Mouse (Mus musculus): ENCODE measurements around the gene Foxo3.

The Foxo3 gene

DNA sequence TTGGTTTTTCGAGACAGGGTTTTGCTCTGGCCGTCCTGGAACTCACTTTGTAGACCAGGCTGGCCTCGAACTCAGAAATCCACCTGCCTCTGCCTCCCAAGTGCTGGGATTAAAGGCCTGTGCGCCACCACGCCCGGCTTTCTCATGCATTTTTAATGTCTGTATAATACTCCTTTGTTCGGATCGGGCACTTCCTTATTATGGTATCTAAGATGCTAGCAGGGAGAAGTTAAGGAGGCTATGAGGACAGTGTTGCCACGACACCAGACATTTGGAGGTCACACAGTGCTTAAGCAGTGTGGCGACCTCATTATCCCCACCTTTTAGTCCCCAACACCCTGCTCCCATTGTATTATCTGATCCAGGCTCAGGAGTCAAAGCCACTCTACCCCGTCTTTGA, 97.8 kb downstream of the Foxo3 start:
- DNase-seq (ENCODE audit: low spot score) = no peak

- no peak for DNase-seq (ENCODE audit: low spot score)
Observed at GRCm38 (mm10) chr10:42177771-42178674, 98.5 kb downstream of the Foxo3 start.

DNA sequence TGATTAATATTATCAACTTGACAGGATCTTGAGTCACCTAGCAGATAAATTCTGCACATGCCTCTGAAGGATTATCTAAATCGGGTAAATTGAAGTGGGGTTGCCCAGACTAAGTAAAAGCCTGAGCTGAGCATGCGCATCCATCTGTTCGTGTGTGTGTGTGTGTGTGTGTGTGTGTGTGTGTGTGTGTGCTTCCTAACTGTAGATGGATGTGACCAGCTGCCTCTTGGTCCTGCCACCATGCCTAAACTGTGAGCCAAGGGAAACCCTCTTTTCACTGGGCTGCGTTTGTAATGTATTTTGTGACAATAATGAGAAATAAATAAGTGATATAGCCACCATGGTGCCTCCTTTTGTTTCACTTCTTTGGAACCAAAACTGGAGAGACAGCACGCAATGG, 102.3 kb downstream of the Foxo3 start:
- no peak for DNase-seq (ENCODE audit: low spot score)

DNA sequence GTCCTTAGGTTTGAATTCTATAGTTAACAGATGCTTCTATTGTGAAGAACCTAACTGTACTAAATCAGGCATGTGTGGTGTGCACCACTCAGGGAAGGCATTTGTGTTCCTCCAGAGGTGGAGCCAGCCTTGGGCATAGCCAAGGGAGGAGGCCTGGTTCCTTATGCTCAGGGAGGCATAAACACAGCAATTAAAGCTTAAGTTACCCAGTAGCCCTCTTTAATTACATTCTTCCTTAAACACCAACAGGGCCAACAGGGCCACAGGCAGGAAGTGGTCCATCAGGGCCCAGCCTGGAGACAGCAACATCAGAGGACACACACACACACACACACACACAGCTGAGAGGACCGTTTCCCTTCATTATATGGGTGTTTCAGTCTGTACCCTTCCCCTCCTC, 102.7 kb downstream of the Foxo3 start:
- no peak for DNase-seq (ENCODE audit: low spot score)

DNA sequence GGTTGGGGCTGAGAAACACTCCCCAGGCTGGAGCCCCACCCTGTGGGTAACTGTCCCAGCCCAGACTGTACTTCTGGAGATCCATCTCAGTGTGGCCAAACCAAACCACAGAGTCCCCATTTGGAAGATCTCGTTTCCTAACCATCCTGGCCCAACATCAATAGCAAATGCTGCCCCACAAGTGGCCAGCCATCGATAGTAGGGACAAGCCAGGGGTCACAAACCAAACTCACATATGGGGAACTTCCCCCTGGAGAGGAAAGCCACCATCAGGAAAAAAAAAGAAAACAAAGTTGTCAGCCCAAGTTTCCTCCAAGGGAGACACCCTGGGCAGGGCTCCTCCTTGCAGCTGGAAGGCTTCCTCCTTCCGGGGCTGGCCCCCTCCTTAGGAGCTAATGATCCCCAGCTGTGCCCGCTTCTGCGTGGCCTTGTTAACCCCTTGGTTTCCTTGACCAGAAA, 105.6 kb downstream of the Foxo3 start:
- no peak for DNase-seq (ENCODE audit: low spot score)

GRCm38 (mm10) chr10:42170201-42170600, 106.4 kb downstream of the Foxo3 start:
- DNase-seq (ENCODE audit: low spot score) = no peak

GRCm38 (mm10) chr10:42154727-42155126, 121.8 kb downstream of the Foxo3 start:
- DNase-seq (ENCODE audit: low spot score) = no peak

GRCm38 (mm10) chr10:42152426-42153205, 123.9 kb downstream of the Foxo3 start:
- DNase-seq (ENCODE audit: low spot score) = no peak

DNA sequence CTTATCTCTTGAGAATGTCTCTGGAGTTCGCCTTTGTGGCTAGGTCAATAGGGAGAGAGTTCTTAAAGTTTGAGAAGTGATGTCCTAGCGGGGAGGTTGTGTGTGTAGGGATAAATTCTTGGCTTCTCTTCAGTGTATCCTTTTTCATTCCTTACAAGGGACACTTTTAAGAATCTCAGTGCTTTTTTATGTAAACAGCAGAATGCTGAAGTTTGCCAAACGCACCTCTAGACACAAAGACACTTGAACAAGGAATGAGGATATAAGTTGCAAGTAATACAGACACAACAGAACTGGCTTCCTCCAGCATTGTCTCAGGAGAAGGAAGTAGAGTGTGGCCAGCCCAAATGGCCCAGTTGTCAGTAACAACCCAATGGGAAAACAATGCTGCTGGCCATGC, 126.8 kb downstream of the Foxo3 start:
- DNase-seq (ENCODE audit: low spot score) = no peak

DNA sequence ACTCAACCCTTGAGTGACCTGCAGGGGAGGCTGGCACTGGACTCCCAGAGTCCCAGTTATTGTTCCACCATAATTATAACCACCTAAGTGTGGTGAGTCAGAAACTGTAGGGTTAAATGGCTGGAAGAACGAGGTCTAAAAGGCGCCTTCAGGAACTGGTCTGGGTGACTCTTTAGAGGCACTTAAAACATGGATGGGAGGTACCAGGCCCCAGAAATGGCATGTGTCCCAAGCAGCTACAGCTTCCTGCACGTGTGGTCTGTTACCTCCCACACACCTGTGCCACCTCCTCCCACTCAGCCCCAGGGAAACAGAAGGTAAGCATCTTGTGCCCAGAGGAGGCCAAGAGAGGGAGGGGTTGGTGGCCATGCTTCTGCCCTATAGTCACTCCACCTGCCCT, 128.2 kb downstream of the Foxo3 start:
- DNase-seq (ENCODE audit: low spot score) = no peak

DNA sequence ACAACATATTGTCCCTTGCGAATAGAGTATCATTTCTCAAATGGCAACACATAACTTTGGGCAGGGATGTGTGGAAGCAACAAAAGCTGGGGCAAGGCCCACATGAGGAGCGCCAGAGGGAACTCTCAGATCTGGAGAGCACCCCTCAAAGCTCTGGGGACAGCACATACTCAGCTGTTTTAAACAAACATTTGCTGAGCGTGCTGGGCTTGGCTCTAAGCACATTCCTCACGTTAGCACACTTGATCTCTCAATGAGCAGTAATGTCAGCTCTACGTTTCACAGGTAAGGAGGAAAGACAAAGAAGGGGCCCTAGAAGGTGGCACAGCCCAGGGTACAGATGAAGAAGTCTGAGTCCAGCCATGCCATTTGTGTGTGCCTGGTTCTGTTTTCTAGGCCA, 131.3 kb downstream of the Foxo3 start:
- no peak for DNase-seq (ENCODE audit: low spot score)

DNA sequence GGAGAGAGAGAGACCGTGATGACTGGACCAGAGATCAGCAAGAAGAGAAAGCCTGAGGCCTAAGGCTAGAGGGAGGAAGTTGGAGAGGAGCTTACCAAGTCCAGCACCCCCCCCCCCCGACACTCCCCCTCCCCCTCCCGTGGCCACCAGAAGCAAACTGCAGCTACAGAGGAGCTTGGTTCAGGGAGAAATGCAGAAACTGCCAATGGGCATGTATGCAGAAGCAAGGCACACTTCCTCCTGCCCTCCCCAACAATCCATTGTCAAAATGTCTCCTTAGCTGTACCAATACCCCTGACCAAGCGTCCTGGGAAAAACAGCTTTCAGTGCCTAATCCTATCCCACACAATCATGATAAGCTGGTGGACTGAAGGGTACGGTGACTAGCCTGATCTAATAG, 131.8 kb downstream of the Foxo3 start:
- DNase-seq (ENCODE audit: low spot score) = no peak

DNA sequence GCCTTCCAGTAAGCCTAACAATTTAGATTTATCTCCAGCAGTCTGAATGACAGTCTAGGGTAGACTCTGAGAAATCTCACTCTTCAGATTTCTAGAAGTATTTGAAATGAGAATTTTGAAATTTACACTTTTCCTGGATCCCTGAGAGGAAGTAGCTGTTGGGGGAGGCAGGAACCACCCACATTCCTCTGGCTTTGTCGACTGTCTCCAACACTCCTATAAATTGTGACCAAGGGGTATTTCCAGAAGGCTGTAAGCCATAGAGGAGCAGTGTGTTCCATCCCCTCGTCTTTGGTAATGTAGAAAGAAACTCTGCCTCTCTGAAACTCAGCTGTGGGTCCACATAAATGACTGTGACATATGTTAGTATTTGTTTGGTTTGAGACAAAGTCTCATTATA, 132.4 kb downstream of the Foxo3 start:
- no peak for DNase-seq (ENCODE audit: low spot score)

- DNase-seq (ENCODE audit: low spot score) = no peak
Observed at GRCm38 (mm10) chr10:42142791-42143190, 133.8 kb downstream of the Foxo3 start.

GRCm38 (mm10) chr10:42142081-42142480, 134.5 kb downstream of the Foxo3 start:
- DNase-seq (ENCODE audit: low spot score) = no peak

DNA sequence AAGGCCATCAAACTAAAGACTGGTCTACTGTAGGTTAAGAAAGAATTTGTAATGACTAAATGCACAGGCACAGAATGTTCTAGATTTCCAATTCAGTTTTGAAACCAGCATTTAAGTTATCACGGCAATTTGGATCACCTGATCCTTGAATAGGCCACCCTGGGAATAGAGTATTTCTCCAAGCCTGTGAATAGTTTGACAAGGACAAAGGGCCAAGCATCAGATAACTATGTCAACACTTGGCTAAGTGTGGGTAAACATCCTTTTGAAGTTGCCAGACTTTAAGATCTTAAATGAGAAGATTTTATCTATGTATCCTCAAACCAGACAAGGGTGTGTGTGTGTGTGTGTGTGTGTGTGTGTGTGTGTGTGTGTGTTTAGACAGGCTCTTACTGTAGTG, 136.8 kb downstream of the Foxo3 start:
- DNase-seq (ENCODE audit: low spot score) = no peak

DNA sequence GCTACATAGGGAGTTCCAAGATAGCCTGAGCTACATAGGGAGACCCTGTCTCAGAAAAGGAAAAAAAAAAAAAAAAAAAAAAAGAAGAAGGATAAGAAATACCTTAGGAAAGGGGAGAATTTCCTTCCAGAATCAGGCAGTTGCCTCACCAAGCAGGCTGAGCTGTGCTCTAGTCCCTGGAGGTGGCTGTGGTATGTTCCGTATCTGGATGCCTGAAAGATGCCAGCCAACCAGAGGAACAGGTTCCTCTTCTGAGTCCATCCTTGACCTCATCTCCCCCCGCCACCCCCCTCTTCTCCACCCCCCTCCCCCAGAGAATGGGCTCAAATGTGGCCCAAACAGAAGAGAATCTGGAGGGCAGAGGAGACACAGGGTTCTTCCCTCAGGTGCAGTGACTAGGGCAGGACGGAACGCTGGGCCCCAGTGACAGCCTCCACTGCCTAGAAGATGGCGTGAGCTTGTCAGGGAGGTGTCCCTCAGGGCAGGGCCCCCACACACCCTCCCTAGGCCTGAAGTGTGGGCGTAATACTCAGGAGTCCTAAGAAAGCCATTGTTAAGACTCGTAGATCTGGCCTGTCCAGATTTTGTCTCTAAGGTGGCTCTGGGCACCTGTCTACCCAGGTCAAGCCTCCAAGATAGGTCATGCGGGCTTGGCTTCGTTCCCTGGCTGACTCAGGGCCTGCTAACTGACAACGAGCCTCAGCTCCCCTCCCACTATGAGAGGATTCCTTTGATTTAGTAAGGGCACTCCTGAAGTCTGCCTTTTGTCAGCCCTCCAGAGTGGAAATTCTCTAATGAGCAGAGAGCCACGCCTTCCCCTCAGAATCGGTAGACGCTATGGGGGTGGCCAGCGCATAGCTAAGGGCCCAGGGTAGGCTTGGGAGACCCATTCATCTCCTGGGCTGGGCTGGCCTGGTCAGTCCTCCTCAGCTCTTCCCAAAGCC, 141.5 kb downstream of the Foxo3 start:
- no peak for DNase-seq (ENCODE audit: low spot score)
